Mouse (Mus musculus) forebrain, embryonic 13.5 days (tissue): ENCODE measurements around the gene H2afx. TPM values are rescaled to one million over a fixed set of nuclear protein-coding genes. Genes with fewer than 3 reads are reported as not detected.
"Not testable (repeated sequence)": the region's sequence is repeated elsewhere in the genome, so short reads cannot be mapped to it uniquely, and the experiment has no call there.

Source experiments
- ATAC-seq: fragments of 200-750 bp; cut with Nextera tagmentation; 2 replicates; pipeline ENCODE4 v1.8.0; 2017
- H3K27ac ChIP-seq: fragments of 300-500 bp; sonication (generic); 2 replicates; pipeline ENCODE4 v1.5.1; 2015; ENCODE audit warnings: inconsistent platforms, mild to moderate bottlenecking, moderate library complexity
- H3K27me3 ChIP-seq: fragments of 300-500 bp; sonication (generic); 2 replicates; pipeline ENCODE4 v1.6.1; 2015; ENCODE audit warnings: mild to moderate bottlenecking, inconsistent platforms
- H3K36me3 ChIP-seq: fragments of 300-500 bp; sonication (generic); 2 replicates; pipeline ENCODE4 v1.6.1; 2015; ENCODE audit warnings: mild to moderate bottlenecking, inconsistent platforms; ENCODE audit not compliant: poor library complexity, severe bottlenecking
- H3K4me1 ChIP-seq: fragments of 300-500 bp; sonication (generic); 2 replicates; pipeline ENCODE4 v1.6.1; 2015; ENCODE audit warnings: inconsistent platforms
- H3K4me2 ChIP-seq: fragments of 300-500 bp; sonication (generic); 2 replicates; pipeline ENCODE4 v1.6.1; 2015; ENCODE audit warnings: inconsistent platforms, mild to moderate bottlenecking, moderate library complexity
- H3K4me3 ChIP-seq: fragments of 300-500 bp; sonication (generic); 2 replicates; pipeline ENCODE4 v1.5.1; 2015; ENCODE audit warnings: mild to moderate bottlenecking, inconsistent platforms
- H3K9ac ChIP-seq: fragments of 300-500 bp; sonication (generic); 2 replicates; pipeline ENCODE4 v1.6.1; 2015; ENCODE audit warnings: mild to moderate bottlenecking, inconsistent platforms
- H3K9me3 ChIP-seq: fragments of 300-500 bp; sonication (generic); replicated peaks from 2 replicates; pipeline ENCODE4 v1.6.1; 2016; ENCODE audit warnings: inconsistent platforms
- WGBS: fragments of 180-500 bp; shearing (Covaris S2); methylation state at CpG from one replicate; pipeline ENCODE4 v1.1.7; 2015; 5-methylcytosine and 5-hydroxymethylcytosine counted together
- polyA plus RNA-seq: library from polyadenylated mRNA; unstranded; fragments of >200 nt; fragmentation: Nextera tagmentation; extraction: Ambion mirVana; gene quantifications from 2 replicates; pipeline ENCODE4 v1.2.1, GENCODE M21; 2015

Gene H2afx
- polyA plus RNA-seq, 1 experiment from 2014 or later = 393 TPM

DNA sequence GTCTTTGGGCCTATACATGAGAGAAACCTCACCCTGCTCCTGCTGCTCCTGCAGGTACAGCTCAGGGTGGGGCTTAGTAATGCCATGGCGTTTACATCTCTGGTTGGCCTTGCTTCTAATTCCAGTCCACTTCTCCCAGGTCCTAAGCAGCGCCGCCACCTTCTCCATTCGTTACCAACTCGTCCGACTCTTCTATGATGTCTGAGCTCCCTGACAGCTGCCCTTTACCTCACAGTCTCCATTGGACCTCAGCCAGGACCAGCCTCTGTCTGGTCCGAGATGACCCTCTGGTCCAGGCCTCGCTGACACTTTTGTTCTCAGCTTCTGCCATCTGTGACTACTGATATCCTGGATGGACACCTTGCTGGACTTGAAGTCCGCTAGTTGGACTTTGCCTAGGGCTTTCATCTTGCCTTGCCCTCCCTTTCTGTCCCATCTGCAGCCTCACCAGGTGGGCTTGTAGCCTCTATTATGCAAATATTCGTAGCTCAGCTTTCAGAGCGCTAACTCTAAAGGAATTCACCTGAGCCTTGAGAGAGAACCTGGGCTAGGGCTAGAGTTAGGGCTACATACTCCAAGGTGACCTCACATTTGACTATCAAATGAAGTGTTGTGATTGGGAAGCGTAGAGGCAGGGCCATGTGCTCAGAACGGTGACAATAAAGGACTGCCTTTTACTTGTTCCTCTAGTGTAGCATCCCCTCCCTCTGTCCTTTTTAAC is 1.4 kb upstream of the H2afx start:
- ATAC-seq = no peak
- Histone ChIP-seq H3K4me3 (no peak overlapping the region), H3K36me3 (peaks cover 69% of the 10 kb centered on the region), H3K9me3 (no peaks in the 10 kb centered on the region; the same call in 1 of the 2 replicates), H3K27ac (no peak overlapping the region), H3K4me2 (no peak overlapping the region), H3K27me3 (no peaks in the 10 kb centered on the region), H3K9ac (no peak overlapping the region), H3K4me1 (peaks cover 27% of the 10 kb centered on the region)
- WGBS = 97% methylated on average over 13 of the region's 13 CpGs

DNA sequence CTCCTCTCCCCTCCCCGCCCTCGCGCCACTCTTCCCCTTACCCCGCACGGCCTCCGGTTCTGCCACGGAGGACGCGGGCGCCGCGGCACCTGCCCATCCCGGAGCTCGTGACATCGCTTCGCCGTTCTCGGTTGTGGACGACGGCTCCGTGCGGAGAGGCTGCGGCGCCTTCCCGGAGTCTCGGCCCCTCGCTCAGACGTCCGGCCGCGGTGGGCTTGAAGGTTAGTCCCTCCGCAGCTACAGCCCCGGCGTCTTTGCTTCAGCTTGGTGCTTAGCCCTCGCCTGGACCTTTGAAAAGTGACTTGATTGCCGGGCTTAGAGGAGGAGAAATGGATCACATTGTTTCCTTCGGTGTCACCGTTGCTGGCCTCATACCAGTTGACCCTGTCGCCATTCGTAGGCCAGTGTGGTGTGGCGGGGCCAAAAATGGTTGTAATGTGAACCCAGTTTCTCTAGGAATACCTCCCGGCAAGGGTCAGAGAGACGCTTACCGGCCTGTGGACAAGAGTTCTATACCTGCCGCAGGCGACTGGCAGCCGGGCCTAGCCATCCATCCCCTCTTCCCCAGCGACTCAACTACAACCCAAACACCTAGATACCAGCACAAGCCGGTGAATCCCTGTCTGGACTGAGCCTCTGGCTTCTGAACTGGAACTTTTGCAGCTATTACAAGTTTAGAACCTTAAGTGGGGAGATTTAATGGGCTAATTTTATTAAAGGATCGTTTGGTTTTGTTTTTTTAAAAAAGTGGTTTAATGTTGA is 1.0 kb downstream of the H2afx start:
- under 1% methylated on average over 50 of the region's 50 CpGs for WGBS
- Histone ChIP-seq H3K36me3 (peaks cover 70% of the 10 kb centered on the region), H3K9ac (peak overlapping the region; percentile 98), H3K9me3 (no peaks in the 10 kb centered on the region; the same call in 1 of the 2 replicates), H3K27ac (peak overlapping the region; percentile 98), H3K4me1 (peaks cover 23% of the 10 kb centered on the region), H3K4me3 (peak overlapping the region; percentile 92), H3K27me3 (no peaks in the 10 kb centered on the region), H3K4me2 (peak overlapping the region; percentile 81)
- peak; percentile 28; the same call in 1 of the 2 replicates for ATAC-seq

DNA sequence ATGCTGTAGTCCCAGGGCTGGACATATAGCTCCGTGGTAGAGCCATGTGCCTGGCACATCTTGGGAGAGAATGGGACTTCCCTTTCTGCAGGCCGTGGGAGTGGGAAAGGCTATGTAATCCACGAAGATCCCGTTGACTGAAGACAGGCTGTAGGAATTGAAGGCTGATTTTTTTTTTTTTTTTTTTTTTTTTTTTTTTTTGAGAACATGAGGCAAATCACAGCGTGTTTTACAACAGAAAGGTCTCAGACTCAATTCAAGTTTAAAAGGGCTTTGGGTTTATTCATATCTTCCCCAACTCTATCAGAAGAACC is 1.6 kb downstream of the H2afx start:
- Histone ChIP-seq H3K27ac (peak overlapping the region; percentile 98; the same call in 1 of the 2 replicates), H3K4me2 (peak overlapping the region; percentile 81), H3K9ac (peak overlapping the region; percentile 98), H3K36me3 (peaks cover 68% of the 10 kb centered on the region), H3K27me3 (no peaks in the 10 kb centered on the region), H3K4me1 (peaks cover 23% of the 10 kb centered on the region), H3K4me3 (peak overlapping the region; percentile 92), H3K9me3 (no peaks in the 10 kb centered on the region; the same call in 1 of the 2 replicates)
- WGBS = 0% methylated on average over 5 of the region's 5 CpGs
- ATAC-seq = no peak

DNA sequence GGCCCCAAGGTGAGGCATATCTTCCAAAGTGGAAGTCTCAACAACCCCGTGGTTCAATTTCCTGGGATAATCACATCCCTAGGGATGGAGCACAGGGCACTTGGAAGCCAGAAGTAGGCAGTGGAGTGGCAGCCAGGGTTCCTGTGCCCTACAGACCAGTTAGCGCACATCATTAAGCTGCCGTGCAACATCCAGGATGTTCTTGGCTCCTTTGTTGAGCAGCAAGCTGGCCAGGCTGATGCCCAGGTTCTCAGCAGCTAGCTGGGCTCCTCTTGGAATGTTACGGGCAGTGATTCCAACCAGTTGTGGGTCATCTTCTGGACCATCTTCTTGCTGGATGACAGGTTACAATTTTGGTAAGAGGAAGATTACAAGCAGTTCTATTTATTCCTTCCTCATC is 2.0 kb downstream of the H2afx start:
- H3K9ac ChIP-seq = peak overlapping the region; percentile 98

DNA sequence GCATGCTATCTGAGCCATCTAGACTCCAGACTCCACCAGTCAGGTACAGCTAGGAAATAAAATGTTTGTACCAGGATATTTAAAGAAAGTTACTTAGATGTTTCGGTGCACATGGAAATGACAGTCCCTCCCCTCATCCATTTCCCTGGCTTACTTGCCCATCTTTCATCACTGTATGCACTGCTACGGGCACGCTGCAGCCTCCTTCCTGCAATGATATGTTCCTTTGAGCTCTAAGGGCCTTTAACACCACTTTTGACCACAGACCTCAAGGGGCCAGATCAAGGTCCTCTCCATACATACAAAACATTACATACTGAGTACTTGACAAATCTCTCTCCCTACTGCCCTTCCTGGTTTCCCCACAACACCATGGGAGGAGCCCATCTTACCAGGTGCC is 2.5 kb downstream of the H2afx start:
- H3K4me3 ChIP-seq = peak overlapping the region; percentile 92
- H3K9ac ChIP-seq = peak overlapping the region; percentile 98
- no peaks in the 10 kb centered on the region; the same call in 1 of the 2 replicates for H3K9me3 ChIP-seq
- no peak overlapping the region; the same call in 1 of the 2 replicates for H3K27ac ChIP-seq
- H3K36me3 ChIP-seq = peaks cover 65% of the 10 kb centered on the region
- peaks cover 23% of the 10 kb centered on the region for H3K4me1 ChIP-seq
- WGBS = 84% methylated on average over 3 of the region's 3 CpGs
- peak overlapping the region; percentile 81 for H3K4me2 ChIP-seq
- ATAC-seq = no peak
- H3K27me3 ChIP-seq = no peaks in the 10 kb centered on the region

More for the DNA sequence above, 2.0 kb downstream of the H2afx start:
- not testable (repeated sequence) for H3K9me3 ChIP-seq, ATAC-seq, H3K27ac ChIP-seq, H3K27me3 ChIP-seq
- Histone ChIP-seq H3K4me3 (peak overlapping the region; percentile 92), H3K4me1 (peaks cover 23% of the 10 kb centered on the region), H3K36me3 (peaks cover 68% of the 10 kb centered on the region), H3K4me2 (peak overlapping the region; percentile 81)
- 21% methylated on average over 4 of the region's 4 CpGs for WGBS

DNA sequence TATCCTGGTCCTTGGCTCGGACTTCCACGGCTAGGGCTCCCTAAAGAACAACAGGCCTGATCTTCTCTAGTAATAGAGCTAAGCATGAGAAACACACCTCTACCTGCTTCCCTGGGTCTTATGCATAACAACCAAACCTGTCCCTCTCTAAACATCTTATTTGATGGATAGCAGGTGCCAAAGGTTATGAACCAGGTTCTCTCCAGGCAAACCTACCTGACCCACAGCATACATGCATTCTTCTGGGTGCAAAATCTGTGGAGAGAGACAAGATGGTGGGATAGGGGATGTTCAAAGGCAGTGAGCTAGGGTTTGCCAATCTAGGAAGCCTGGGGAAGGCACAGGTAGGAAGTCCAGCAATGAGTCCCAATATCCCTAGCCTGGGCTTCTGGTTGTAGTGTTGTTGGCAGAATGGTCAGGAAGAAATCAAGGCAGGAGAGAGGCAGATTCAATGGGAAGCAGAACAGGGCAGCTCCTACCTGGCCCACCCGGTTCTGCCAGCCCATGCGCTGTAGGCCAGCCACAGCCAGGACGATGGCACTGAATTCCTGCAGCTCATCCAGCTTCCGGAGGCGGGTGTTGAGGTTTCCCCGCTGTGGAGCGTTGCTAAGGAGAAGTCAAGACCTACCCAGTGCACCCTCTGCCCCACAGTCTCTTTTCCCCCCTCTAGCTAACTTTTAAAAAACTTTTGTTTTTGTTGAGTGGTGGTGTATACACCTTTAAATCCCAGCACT is 3.1 kb downstream of the H2afx start:
- peak overlapping the region; percentile 92 for H3K4me3 ChIP-seq
- WGBS = 64% methylated on average over 9 of the region's 9 CpGs
- peaks cover 60% of the 10 kb centered on the region for H3K36me3 ChIP-seq
- peaks cover 25% of the 10 kb centered on the region for H3K4me1 ChIP-seq
- ATAC-seq = no peak
- H3K9me3 ChIP-seq = no peaks in the 10 kb centered on the region; the same call in 1 of the 2 replicates
- H3K27me3 ChIP-seq = no peaks in the 10 kb centered on the region
- peak overlapping the region; percentile 21; the same call in 1 of the 2 replicates for H3K27ac ChIP-seq
- peak overlapping the region; percentile 98 for H3K9ac ChIP-seq
- H3K4me2 ChIP-seq = peak overlapping the region; percentile 81

DNA sequence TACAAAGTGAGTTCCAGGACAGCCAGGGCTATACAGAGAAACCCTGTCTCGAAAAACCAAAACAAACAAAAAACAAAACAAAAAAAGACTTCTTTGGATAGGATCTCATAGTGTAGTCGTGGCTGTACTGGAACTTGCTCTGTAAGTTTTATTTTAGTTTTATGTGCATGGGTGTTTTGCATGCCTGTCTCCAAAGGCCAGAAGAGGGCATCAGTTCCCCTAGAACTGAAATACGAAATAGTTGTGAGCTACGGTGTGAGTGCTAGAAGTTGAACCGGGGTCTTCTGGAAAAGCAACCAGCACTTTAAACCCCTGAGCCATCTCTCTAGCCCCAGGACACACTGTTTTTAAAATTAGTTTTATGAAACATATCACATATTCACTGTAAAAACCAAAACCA is 4.1 kb downstream of the H2afx start:
- no peak for ATAC-seq
- Histone ChIP-seq H3K4me3 (no peak overlapping the region), H3K4me2 (no peak overlapping the region), H3K9me3 (no peaks in the 10 kb centered on the region; the same call in 1 of the 2 replicates), H3K27ac (no peak overlapping the region), H3K4me1 (peaks cover 34% of the 10 kb centered on the region), H3K27me3 (no peaks in the 10 kb centered on the region), H3K36me3 (peaks cover 50% of the 10 kb centered on the region), H3K9ac (no peak overlapping the region)
- WGBS = 84% methylated on average over 5 of the region's 5 CpGs

DNA sequence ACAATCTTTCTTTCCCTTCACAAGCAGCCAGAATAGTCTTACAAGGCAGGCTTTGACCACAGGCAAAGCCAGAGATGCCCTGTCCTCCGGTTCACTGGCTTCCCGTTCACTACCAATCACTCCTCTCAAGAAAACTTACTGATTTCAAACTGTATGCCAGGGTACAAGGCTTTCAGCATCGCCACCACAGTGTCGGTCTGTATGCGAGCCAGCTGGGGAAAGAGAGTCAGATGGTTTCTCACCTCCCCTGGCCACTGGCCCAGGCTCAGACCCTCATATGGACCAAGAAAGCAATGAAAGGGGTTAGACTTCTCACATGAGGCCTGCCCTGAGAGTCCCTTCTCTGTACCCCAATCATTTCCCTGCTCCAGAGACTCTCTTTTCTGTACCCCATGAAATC is 7.0 kb downstream of the H2afx start:
- Histone ChIP-seq H3K9ac (no peak overlapping the region), H3K27ac (no peak overlapping the region), H3K36me3 (peaks cover 55% of the 10 kb centered on the region), H3K4me3 (no peak overlapping the region), H3K27me3 (no peaks in the 10 kb centered on the region), H3K9me3 (no peaks in the 10 kb centered on the region), H3K4me2 (no peak overlapping the region), H3K4me1 (peaks cover 32% of the 10 kb centered on the region)
- no peak for ATAC-seq
- WGBS = 96% methylated on average over 5 of the region's 5 CpGs

DNA sequence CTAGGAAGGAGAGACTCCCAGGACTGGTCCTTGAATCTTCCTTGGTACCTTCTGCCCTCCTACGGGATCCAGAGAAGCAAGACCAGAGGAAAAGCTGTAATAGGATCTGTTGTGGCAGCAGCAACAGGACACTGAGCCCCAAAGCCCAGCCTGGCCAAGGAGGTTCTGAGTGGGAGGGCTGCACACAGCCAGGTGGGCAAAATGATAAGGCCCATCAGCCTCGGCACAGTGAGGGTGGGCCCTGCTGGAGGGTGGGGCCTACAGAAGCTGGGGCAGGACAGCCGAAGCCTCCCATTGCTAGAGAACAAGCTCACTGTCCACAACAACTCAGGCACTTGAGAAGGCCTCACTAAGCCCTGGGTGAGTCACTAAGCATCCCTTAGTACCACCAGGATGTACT is 7.7 kb downstream of the H2afx start:
- Histone ChIP-seq H3K9me3 (no peaks in the 10 kb centered on the region), H3K27me3 (no peaks in the 10 kb centered on the region), H3K27ac (no peak overlapping the region), H3K4me1 (peaks cover 25% of the 10 kb centered on the region), H3K4me2 (no peak overlapping the region), H3K36me3 (peaks cover 55% of the 10 kb centered on the region), H3K4me3 (no peak overlapping the region), H3K9ac (no peak overlapping the region)
- no peak for ATAC-seq
- WGBS = 94% methylated on average over 3 of the region's 3 CpGs

DNA sequence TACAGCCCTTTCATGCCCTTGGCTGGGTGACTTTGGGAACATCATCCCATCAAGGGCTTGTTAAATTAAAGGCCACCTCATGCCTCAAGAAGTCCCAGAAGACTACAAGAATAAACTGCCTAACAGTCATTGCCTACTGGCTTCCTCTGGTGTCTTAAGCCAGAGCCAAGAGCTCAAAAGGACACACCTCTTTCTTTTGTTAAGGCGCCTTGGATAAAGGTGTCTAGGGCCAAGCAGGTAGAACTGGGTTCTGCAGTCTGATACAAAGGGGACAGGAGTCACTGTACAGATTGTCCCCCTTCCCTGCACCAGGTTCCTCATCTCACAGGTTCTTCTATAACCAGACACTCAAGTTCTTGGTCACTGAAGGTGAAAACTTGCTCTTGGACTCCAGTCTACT is 8.1 kb downstream of the H2afx start:
- H3K27ac ChIP-seq = no peak overlapping the region
- no peak for ATAC-seq
- WGBS = 92% methylated on average over 1 of the region's 1 CpGs
- peaks cover 20% of the 10 kb centered on the region for H3K4me1 ChIP-seq
- no peaks in the 10 kb centered on the region for H3K9me3 ChIP-seq
- H3K4me2 ChIP-seq = peak overlapping the region; percentile 71; the same call in 1 of the 2 replicates
- peaks cover 55% of the 10 kb centered on the region for H3K36me3 ChIP-seq
- no peak overlapping the region for H3K4me3 ChIP-seq
- no peak overlapping the region; the same call in 1 of the 2 replicates for H3K9ac ChIP-seq
- no peaks in the 10 kb centered on the region for H3K27me3 ChIP-seq

DNA sequence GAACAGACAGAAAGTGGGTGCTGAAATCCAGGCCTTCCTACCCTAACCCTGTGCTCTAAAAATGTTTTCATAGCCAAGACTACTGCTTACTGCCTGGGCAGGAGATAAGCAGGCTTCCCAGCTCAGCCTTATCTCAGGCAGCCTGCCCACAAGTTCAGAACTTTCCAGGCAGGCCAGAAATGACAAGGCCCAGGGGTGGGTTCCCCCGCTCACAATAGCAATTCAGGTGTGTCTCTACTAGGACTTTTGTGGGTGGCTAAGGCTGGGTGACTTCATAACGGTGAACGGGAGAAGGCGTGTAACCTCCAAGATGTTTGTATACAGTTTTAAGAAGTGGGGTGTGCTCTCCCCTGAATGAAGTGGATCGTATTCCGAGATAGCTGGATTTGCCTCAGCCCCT is 8.8 kb downstream of the H2afx start:
- no peak for ATAC-seq
- Histone ChIP-seq H3K4me2 (peak overlapping the region; percentile 71), H3K9ac (peak overlapping the region; percentile 80), H3K9me3 (no peaks in the 10 kb centered on the region), H3K4me3 (peak overlapping the region; percentile 84), H3K27ac (peak overlapping the region; percentile 96), H3K36me3 (peaks cover 55% of the 10 kb centered on the region), H3K27me3 (no peaks in the 10 kb centered on the region), H3K4me1 (peaks cover 17% of the 10 kb centered on the region)
- WGBS = 13% methylated on average over 6 of the region's 6 CpGs
